Mouse (Mus musculus) brown adipose tissue, adult 24 weeks (tissue): Measurements from ENCODE around the gene Xpo6. TPM values are rescaled to one million over a fixed set of nuclear protein-coding genes. Genes with fewer than 3 reads are reported as not detected.

Experiments
- H3K27ac ChIP-seq: fragments of 200-500 bp; replicated peaks from 2 replicates; pipeline ENCODE4 v1.5.1; 2012; ENCODE audit warnings: low read depth, mild to moderate bottlenecking, low read length
- H3K4me1 ChIP-seq: fragments of 200-500 bp; 2 replicates; pipeline ENCODE4 v1.6.1; 2012; ENCODE audit warnings: low read length, mixed read lengths; ENCODE audit not compliant: control insufficient read depth, insufficient read depth, insufficient read length
- H3K4me3 ChIP-seq: fragments of 200-500 bp; 2 replicates; pipeline ENCODE4 v1.5.1; 2012; ENCODE audit warnings: low read depth, mild to moderate bottlenecking, low read length, moderate library complexity; ENCODE audit not compliant: insufficient read depth
- polyA plus RNA-seq: library from polyadenylated mRNA; stranded (reverse); fragments of >200 nt; gene quantifications from 2 replicates; pipeline ENCODE4 v1.2.4, GENCODE M21; 2012; ENCODE audit not compliant: missing spikeins, insufficient read depth, insufficient read length

Gene Xpo6
- polyA plus RNA-seq, 1 experiment: 19.7 TPM

GRCm38 (mm10) chr7:126175456-126175855, 24.8 kb downstream of the Xpo6 start:
- H3K27ac ChIP-seq: 0 out of 2 replicates have a peak overlapping the region, but pooled peaks have one; percentile 35
- no peak overlapping the region for H3K4me3 ChIP-seq
- peaks cover 19% of the 10 kb centered on the region for H3K4me1 ChIP-seq

- Histone ChIP-seq H3K4me1 (peaks cover 19% of the 10 kb centered on the region), H3K27ac (peak overlapping the region; percentile 30; the same call in 1 of the 2 replicates), H3K4me3 (no peak overlapping the region)
Observed at GRCm38 (mm10) chr7:126174863-126175262, 25.4 kb downstream of the Xpo6 start.

DNA sequence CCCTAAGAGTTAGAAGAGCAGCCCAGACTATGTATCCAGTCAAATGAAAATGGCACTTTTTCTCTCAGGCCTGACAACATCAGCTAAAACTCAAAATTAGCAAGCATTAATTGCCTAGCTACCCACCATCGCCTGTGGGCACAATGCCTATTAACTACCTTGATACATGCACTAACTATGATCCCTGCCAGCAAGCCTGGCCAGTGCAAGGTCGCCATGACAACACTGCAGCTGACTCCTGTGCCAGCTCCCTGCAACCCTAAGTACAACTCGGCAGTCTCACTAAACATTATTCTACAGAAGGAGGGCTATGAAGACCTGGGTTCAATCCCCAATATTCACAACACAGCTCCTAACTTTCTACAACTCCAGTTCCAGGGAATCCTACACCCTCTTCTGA, 28.3 kb downstream of the Xpo6 start:
- no peak overlapping the region for H3K4me3 ChIP-seq
- peaks cover 10% of the 10 kb centered on the region for H3K4me1 ChIP-seq
- no peak overlapping the region for H3K27ac ChIP-seq

DNA sequence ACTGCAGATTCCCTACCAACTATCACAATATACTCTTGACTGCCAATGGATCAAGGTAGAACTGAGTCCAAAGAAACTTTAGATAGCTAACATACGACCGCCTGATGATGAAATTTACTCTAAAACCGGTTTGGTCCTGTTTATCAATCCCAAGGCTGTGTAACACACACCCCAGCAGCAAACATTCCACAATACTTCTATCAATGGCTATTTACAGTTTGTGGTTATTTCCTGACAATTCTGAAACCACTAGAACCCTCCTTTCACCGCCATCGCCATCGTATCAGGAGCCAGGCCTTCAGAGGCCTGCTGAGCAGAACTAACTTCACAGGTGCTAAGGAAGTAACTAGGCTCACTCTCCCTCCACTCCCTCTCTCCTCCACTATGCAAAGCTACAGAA, 31.7 kb downstream of the Xpo6 start:
- Histone ChIP-seq H3K27ac (no peak overlapping the region), H3K4me3 (no peak overlapping the region), H3K4me1 (peaks cover 4% of the 10 kb centered on the region; the same call in 1 of the 2 replicates)

DNA sequence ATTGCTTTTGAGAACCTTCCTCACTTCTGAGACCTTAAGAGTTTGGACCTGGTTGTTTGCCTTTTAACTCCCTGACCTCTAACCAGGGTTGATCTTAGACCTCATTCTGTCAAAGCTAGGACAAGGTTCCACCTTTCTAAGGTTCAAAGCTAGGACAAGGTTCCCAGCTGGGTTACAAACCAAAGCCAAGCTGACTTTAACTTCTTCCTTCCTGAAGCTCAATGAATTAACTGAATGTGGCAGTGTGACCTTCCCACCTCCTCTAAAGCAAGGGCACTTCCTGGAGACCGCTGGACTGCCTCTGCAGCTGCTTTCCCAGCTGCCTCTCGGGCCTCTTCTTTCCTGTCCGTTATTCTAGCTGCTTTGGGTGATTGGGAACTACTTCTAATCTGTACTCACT, 32.9 kb downstream of the Xpo6 start:
- H3K27ac ChIP-seq: no peak overlapping the region
- peaks cover 4% of the 10 kb centered on the region; the same call in 1 of the 2 replicates for H3K4me1 ChIP-seq
- no peak overlapping the region for H3K4me3 ChIP-seq

- Histone ChIP-seq H3K4me1 (peaks cover 4% of the 10 kb centered on the region; the same call in 1 of the 2 replicates), H3K4me3 (no peak overlapping the region), H3K27ac (no peak overlapping the region)
Observed at GRCm38 (mm10) chr7:126166571-126166970, 33.7 kb downstream of the Xpo6 start.

- Histone ChIP-seq H3K27ac (no peak overlapping the region), H3K4me3 (no peak overlapping the region), H3K4me1 (no peaks in the 10 kb centered on the region)
Observed at GRCm38 (mm10) chr7:126158238-126158637, 42.1 kb downstream of the Xpo6 start.

DNA sequence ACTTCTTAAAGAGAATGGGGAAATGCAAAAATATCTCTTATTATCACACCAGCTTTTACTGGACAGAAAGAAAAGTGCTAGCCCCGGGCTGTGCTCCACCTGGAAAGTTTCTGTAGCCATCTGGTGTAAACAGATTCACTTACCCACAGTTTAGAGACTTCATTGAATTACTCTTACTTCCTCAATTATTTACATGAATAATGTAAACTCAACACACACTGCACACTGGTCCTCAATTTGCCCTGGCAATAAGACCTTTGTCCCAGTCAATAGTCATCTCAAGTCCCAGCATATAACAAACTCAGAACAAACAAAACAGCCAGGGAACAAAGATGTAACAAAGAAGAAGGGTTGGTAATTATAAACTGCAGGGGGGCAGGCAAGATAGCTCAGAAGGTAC, 44.6 kb downstream of the Xpo6 start:
- H3K27ac ChIP-seq: no peak overlapping the region
- H3K4me3 ChIP-seq: no peak overlapping the region
- no peaks in the 10 kb centered on the region for H3K4me1 ChIP-seq

DNA sequence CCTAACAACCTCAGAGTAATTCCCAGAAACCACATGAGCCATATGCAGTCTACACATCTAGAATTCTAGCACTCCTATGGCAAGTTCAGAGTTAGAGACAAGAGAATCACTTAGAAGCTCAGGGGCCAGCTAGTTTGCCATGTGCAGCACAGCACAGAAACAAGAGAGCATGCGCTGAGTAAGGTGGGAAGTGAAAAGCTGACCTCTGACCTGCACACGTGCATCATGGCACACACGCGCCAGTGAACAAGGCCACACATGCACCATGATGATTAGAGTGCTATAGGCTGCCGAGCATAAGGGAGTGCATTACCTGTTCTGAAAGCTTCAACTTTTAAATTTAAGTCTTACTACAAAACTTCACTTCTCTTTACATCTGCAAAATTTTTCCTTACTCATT, 45.6 kb downstream of the Xpo6 start:
- Histone ChIP-seq H3K4me3 (no peak overlapping the region), H3K27ac (no peak overlapping the region), H3K4me1 (no peaks in the 10 kb centered on the region)

GRCm38 (mm10) chr7:126152324-126152723, 48.0 kb downstream of the Xpo6 start:
- no peaks in the 10 kb centered on the region for H3K4me1 ChIP-seq
- no peak overlapping the region for H3K27ac ChIP-seq
- no peak overlapping the region for H3K4me3 ChIP-seq

- Histone ChIP-seq H3K4me1 (no peaks in the 10 kb centered on the region), H3K4me3 (no peak overlapping the region), H3K27ac (no peak overlapping the region)
Observed at GRCm38 (mm10) chr7:126146156-126146555, 54.1 kb downstream of the Xpo6 start.

GRCm38 (mm10) chr7:126144364-126144763, 55.9 kb downstream of the Xpo6 start:
- Histone ChIP-seq H3K4me3 (no peak overlapping the region), H3K4me1 (no peaks in the 10 kb centered on the region), H3K27ac (no peak overlapping the region)

- Histone ChIP-seq H3K4me1 (no peaks in the 10 kb centered on the region; the same call in 1 of the 2 replicates), H3K4me3 (no peak overlapping the region), H3K27ac (no peak overlapping the region)
Observed at GRCm38 (mm10) chr7:126137850-126138249, 62.5 kb downstream of the Xpo6 start.

- Histone ChIP-seq H3K4me1 (no peaks in the 10 kb centered on the region; the same call in 1 of the 2 replicates), H3K27ac (no peak overlapping the region; the same call in 1 of the 2 replicates), H3K4me3 (no peak overlapping the region)
Observed at GRCm38 (mm10) chr7:126135391-126135790, 64.9 kb downstream of the Xpo6 start.

DNA sequence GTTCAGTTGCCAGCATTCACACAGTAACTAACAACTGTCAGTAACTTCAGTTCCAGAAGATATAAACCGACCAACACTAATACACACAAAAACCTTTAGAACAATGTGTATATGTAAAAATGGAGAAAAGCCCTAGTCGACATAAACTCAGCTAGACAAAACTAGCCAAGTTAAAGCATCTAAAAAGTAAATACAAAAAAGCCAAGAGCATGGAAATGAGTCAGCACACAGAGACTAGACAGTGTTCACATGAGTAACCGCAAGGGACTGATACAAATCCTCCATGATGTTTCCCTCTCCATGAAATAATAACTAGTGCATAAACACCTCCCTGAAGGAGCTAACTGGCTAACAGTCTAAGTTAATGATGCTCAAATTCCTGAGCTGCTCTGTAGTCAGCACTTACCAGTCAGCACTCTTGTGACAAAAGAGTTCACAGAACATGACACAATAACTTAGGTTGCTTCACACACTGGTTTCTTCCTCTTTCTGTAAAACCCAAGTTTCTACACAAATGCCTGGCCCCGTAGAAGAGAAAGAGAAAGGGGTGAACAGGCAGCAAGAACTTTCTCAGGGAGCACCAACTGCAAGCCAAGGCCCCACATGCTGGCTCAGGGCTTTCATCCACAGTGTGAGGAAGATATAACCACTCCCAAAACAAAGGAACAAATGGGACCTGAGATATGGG, 65.5 kb downstream of the Xpo6 start:
- Histone ChIP-seq H3K4me3 (no peak overlapping the region), H3K4me1 (no peaks in the 10 kb centered on the region; the same call in 1 of the 2 replicates), H3K27ac (peak overlapping the region; percentile 48)

DNA sequence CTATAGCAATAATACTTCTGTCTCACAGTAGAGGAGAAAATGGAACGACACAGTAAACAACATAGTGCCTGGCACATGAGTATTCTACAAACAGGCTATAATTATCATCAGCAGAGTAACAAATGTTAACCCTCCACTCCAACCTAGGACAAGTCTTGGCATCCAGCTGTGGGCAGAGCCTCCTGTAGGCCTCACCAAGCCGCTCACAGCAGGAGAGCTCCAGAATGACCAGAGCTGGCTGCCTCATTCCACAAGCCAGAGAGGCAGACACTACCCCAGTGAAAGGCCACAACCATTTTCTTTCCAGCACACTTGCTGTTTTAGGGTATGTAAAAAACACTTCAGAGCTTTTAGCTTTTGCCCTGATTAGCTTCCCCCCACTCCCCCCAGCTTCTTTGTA, 72.6 kb downstream of the Xpo6 start:
- no peak overlapping the region for H3K27ac ChIP-seq
- H3K4me3 ChIP-seq: no peak overlapping the region
- H3K4me1 ChIP-seq: no peaks in the 10 kb centered on the region
